Mouse (Mus musculus) embryonic facial prominence, embryonic 14.5 days (tissue): ENCODE data around the gene Zfp992. TPM values are rescaled to one million over a fixed set of nuclear protein-coding genes. Genes with fewer than 3 reads are reported as not detected.

ENCODE experiments used
- polyA plus RNA-seq: library from polyadenylated mRNA; unstranded; fragments of >200 nt; fragmentation: Nextera tagmentation; extraction: Ambion mirVana; gene quantifications from 2 replicates; pipeline ENCODE4 v1.2.1, GENCODE M21; 2014

Gene Zfp992
- polyA plus RNA-seq, 1 experiment from 2014 or later, result 3.0 TPM

Other genes with a start within 250 kb of the Zfp992 start
- gene Zfp981, start 53.0 kb downstream of the Zfp992 start, polyA plus RNA-seq, result 0.09 TPM in 1 of 2 replicates, not detected in the other
- 1.4 and 1.7 TPM in 2 replicates for gene Zfp993, start 161.9 kb downstream of the Zfp992 start, polyA plus RNA-seq